Mouse (Mus musculus) cortical plate, adult 2 months (tissue): ENCODE results near the gene Ogt. TPM values are rescaled to one million over a fixed set of nuclear protein-coding genes. Genes with fewer than 3 reads are reported as not detected.

Experiments used
- H3K27ac ChIP-seq: fragments of 200-500 bp; 2 replicates; pipeline ENCODE4 v1.5.1; 2012; ENCODE audit warnings: low read length, control low read depth, inconsistent platforms; ENCODE audit not compliant: insufficient read depth
- H3K4me1 ChIP-seq: fragments of 200-500 bp; 2 replicates; pipeline ENCODE4 v1.6.1; 2011; ENCODE audit warnings: low read length; ENCODE audit not compliant: control insufficient read depth, insufficient read depth
- H3K4me3 ChIP-seq: fragments of 200-500 bp; 2 replicates; pipeline ENCODE4 v1.5.1; 2011; ENCODE audit warnings: mild to moderate bottlenecking, low read length, control low read depth; ENCODE audit not compliant: insufficient read depth
- CTCF ChIP-seq: fragments of 200-500 bp; IDR thresholded peaks from 2 replicates; pipeline ENCODE4 v1.5.1; 2011; ENCODE audit warnings: mild to moderate bottlenecking, control low read depth, low read length; ENCODE audit not compliant: insufficient read depth; ENCODE audit errors: extremely low read depth
- POLR2A ChIP-seq: fragments of 200-500 bp; IDR thresholded peaks from 2 replicates; pipeline ENCODE4 v1.6.1; 2011; ENCODE audit warnings: mild to moderate bottlenecking, low read length, control low read depth; ENCODE audit not compliant: insufficient read depth; ENCODE audit errors: extremely low read depth
- polyA plus RNA-seq: library from polyadenylated mRNA; depleted of rRNA; stranded (reverse); fragments of >200 nt; gene quantifications from 2 replicates; pipeline ENCODE4 v1.2.3, GENCODE M21; 2012

Gene Ogt
- polyA plus RNA-seq, 1 experiment = 301 TPM

DNA sequence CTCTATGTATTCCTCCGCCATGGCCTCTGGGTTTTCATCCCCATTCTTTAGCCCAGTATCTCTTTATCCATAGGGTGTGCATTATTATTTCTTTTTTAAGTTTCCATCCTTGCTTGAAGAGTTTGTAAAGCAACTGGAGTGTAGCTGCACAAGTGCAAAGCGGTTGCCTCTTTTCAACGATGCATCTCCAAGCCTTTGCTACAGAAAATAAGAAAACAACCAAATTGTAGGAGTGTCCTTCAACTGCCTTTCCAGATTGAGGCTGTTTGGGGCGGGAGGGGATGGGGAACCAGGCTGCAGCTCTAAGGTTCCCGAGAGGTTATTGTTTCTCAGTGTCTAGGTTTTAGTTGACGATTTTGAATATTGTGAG is 1.3 kb downstream of the Ogt start:
- TF ChIP-seq CTCF = no peak
- no peak for TF ChIP-seq POLR2A
- Histone ChIP-seq H3K4me1 (no peaks in the 10 kb centered on the region; the same call in 1 of the 2 replicates), H3K27ac (no peak overlapping the region), H3K4me3 (peak overlapping the region; percentile 90)

DNA sequence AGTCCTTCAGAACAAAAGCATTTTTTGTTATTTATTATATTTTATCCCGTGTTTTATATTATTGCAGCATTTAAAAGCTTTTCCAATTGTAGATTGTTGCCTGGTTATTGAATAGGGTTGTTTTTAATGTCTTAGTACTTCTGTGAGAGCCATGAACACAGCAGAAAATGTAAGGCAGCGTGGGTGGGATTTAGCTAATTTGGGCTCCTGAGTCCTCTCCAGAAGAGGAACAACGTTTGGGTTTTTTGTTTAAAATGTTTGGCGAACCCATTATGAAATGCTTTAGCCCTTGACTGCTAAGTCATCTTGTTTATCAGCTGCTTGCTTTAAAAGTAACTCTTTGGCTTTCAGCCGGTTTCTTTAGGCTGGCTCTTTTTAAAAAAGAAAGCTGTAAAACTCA is 2.2 kb downstream of the Ogt start:
- peaks cover 2% of the 10 kb centered on the region for H3K4me1 ChIP-seq
- TF ChIP-seq CTCF (no peak), POLR2A (no peak)
- peak overlapping the region; percentile 13; the same call in 1 of the 2 replicates for H3K27ac ChIP-seq
- peak overlapping the region; percentile 30; the same call in 1 of the 2 replicates for H3K4me3 ChIP-seq

DNA sequence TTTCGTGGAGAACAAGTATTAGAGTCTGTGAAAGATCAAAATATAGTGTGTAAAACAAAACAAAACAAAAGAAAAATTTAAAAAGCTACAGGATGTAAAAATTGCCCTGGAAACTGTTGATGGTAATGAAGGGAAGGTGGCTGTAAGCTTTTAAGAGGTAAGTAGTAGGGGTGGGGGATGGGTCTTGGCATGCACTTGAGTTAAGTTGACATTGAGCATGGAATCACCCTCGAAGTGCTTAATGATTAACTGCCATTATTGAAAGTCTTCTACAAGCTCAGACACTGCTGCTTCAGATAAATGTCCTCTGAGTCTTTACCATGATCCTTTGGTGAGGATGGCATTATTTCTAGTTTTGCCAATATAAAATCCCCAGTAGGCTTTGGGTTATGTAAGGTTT is 5.4 kb downstream of the Ogt start:
- no peak overlapping the region for H3K4me3 ChIP-seq
- H3K4me1 ChIP-seq = peaks cover 2% of the 10 kb centered on the region
- H3K27ac ChIP-seq = no peak overlapping the region
- TF ChIP-seq POLR2A (no peak), CTCF (no peak)

DNA sequence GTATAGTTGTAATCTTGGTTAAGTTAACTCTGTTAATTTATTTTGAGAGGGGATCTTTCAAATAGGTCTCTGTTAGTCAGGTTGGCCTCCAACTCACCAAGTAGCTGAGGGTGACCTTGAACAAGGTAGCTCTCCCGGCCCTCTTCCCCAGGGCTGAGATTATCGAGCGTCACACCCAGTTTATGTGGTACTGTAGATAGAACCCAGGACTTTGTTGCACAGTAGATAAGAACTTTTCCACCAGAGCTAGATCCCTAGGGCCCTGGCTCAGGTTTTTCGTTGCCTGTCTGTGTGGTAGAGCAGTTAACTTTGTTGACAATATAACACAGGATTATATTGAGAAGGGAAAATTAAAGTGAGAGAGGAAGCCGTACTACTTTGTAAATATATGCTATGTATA is 6.8 kb downstream of the Ogt start:
- Histone ChIP-seq H3K27ac (no peak overlapping the region), H3K4me1 (peaks cover 2% of the 10 kb centered on the region), H3K4me3 (no peak overlapping the region)
- no peak for TF ChIP-seq POLR2A
- no peak for TF ChIP-seq CTCF

DNA sequence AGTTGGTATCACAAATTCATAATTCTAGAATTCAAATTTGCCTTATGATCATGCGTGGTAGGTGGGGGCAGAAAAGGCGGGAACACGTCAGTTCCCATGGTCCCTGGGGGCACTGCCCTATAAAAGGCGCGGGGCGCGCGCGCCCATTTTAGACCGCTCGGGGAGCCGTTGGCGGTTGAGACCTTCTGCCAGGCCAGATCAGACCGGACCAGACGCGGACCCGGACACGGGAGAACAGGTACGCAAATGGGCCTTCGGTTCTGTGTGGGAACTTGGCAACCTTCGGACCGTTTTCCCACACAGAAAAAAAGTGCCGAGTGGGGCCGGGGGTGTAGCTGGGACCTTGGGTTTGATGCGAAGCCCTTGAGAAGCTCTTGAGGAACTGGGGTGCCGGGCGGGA is 55.8 kb downstream of the Ogt start:
- Histone ChIP-seq H3K4me3 (no peak overlapping the region), H3K27ac (no peak overlapping the region)
- TF ChIP-seq CTCF (no peak), POLR2A (no peak)

DNA sequence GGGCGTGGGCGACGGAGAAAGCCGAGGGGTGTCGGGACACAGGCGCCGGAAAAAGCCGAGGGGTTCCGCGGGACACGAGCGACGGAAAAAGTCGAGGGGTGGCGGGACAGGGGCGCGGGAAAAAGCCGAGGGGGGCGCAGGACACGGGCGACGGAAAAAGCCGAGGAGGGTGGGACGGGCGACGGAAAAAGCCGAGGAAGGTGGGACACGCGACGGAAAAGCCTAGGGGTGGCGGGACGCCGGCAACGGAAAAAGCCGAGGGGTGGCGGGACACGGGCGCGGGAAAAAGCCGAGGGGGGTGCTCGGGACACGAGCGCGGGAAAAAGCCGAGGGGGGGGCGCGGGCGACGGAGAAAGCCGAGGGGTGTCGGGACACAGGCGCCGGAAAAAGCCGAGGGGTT is 57.7 kb downstream of the Ogt start:
- H3K4me1 ChIP-seq = no peaks in the 10 kb centered on the region
- H3K4me3 ChIP-seq = no peak overlapping the region
- H3K27ac ChIP-seq = no peak overlapping the region
- TF ChIP-seq POLR2A (no peak), CTCF (no peak)

More for the DNA sequence above, 55.8 kb downstream of the Ogt start:
- H3K4me1 ChIP-seq = no peaks in the 10 kb centered on the region

DNA sequence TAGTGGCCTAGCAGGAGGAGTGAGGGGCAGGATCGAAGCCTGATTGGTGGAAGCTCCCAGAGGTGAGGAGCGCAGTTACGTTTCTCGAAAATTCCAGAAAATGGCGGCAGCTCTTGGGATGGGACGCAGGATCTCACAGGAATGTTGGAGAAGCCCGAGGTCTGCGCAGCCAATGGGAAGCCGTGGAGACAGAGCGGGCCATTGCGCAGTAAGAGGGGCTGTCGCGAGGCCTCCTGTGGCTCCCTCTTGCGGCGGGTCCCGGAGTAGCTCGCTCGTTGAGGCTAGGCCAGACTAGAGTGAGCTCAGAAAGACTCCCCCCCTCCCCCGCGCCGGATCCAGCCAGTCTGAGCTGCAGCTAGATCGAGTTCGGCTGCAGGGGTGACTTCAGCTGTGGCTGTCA is 58.4 kb downstream of the Ogt start:
- no peak for TF ChIP-seq CTCF
- TF ChIP-seq POLR2A = no peak

DNA sequence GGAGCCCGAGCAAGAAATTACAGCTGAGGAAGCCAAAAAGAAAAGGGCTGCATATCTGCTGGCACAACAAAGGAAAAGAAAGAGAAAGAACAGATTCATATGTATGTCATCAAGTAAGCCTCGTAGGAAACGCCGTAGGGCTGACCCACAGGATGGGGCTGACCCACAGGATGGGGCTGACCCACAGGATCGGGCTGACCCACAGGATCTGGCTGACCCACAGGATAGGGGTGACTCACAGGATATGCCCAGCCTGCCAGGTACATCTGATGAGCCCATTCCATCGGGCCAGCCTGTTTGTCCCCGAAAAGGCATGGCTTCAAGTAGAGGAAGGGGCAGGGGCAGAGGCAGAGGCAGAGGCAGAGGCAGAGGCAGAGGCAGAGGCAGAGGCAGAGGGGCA is 65.3 kb downstream of the Ogt start:
- H3K4me3 ChIP-seq = no peak overlapping the region
- no peak overlapping the region for H3K27ac ChIP-seq
- TF ChIP-seq POLR2A (no peak), CTCF (no peak)
- no peaks in the 10 kb centered on the region for H3K4me1 ChIP-seq

More for the DNA sequence above, 58.4 kb downstream of the Ogt start:
- no peak overlapping the region for H3K4me3 ChIP-seq
- no peaks in the 10 kb centered on the region for H3K4me1 ChIP-seq
- H3K27ac ChIP-seq = no peak overlapping the region

DNA sequence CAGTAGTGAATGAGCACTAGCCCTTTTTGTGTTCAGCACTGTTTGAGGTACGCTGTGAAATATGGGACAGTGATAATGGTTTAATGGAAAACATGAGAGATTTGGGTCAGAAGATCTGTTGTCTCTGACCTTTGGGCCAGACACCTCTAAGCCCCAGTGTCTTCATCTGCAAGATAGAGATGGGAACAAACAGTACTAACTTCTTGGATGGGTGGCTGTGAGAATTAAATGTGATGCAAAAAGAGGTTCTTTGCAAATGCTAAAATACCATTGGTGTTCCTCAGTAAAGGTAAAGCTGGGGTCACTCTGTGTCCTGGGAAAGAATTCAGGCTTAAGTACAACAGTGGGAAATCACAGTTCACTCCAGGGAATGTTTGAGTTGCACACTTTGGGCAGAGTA is 80.5 kb downstream of the Ogt start:
- TF ChIP-seq CTCF (no peak), POLR2A (no peak)

DNA sequence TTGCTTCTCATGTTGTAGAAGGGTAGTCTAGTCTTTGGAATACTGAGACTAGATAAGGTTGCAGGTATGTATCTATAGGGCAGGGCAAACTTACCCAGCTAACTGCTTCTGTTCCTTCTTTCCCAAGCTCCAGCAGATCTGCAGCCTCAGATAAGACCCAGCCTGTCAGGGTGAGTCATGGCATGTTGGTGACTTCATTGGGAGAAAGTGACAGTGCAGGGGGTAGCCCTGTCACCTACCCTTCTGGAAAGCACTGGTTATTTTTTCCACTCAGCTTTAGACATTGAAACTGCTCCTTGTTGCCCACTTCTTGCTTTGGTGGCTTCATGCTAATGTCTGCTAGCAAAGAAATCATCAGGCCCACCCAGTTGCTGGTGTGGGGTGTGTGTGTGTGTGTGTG is 90.2 kb downstream of the Ogt start:
- no peaks in the 10 kb centered on the region for H3K4me1 ChIP-seq
- no peak overlapping the region for H3K4me3 ChIP-seq
- no peak for TF ChIP-seq CTCF
- TF ChIP-seq POLR2A = no peak
- no peak overlapping the region for H3K27ac ChIP-seq

More for the DNA sequence above, 80.5 kb downstream of the Ogt start:
- Histone ChIP-seq H3K4me3 (no peak overlapping the region), H3K4me1 (no peaks in the 10 kb centered on the region), H3K27ac (no peak overlapping the region)
